Mouse (Mus musculus): Measurements from ENCODE around the gene Zfp57. TPM values are rescaled to one million over a fixed set of nuclear protein-coding genes. Genes with fewer than 3 reads are reported as not detected.
"Not testable (repeated sequence)": the region's sequence is repeated elsewhere in the genome, so short reads cannot be mapped to it uniquely, and the experiment has no call there.

Gene Zfp57
- total RNA-seq, 1 experiment from 2014 or later: 6.9 TPM

DNA sequence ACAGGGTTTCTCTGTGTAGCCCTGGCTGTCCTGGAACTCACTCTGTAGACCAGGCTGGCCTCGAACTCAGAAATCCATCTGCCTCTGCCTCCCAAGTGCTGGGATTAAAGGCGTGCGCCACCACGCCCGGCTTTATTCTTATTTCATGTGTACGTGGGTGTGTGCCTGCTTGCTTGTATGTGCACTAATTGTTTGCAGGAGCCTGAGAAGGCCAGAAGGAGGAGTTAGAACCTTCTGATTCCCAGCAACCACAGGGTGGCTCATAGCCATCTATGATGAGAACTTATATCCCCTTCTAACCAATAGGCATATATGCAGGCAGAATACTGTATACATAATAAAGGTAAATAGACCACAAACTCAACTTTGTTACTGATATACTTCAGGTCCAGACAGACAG is 10.3 kb upstream of the Zfp57 start:
- ATAC-seq (replicated peaks in 1 of 2; ENCODE audit: insufficient read depth in 1 of 2, low FRiP score in 2 of 2, low TSS enrichment in 1 of 2, low read depth in 1 of 2, poor library complexity in 2 of 2, severe bottlenecking in 2 of 2): not testable (repeated sequence)

DNA sequence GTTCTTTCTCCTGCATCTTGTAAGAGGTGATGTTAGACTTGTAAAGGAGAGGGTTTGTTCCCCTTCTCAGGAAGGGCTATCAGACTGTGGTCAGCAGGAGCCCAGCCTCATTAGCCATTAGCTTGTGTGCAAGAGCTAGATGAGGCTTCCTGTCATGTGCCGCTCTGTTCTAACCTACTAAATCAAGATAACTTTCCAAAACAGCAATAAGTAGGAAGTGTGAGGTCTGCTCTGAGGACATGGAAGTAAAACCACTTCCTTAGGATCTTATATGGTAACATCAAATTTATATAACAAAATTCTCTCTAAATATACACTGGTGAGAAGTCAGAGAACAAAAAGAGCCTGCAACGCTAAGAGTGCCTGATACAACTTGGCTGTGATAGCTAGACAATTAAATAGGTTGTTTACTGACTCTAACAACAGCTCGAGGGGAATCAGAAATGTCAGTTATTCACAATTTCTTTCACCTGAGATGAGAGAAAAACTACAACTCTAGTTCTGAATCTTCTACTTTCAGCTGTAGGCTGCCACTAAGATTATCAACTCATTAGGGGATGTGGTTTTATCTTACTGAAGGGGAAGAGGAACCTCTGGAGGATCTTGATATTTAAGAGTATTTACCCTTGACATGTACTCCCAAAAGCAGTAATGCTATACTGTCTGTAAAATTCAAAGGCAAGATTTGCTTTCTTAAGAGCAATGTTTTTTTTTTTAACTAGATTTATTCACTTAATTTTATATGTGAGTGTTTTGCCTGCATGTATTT is 8.4 kb upstream of the Zfp57 start:
- ATAC-seq (replicated peaks in 1 of 2; ENCODE audit: insufficient read depth in 1 of 2, low FRiP score in 2 of 2, low TSS enrichment in 1 of 2, low read depth in 1 of 2, poor library complexity in 2 of 2, severe bottlenecking in 2 of 2): peak; percentile 71 to 74

DNA sequence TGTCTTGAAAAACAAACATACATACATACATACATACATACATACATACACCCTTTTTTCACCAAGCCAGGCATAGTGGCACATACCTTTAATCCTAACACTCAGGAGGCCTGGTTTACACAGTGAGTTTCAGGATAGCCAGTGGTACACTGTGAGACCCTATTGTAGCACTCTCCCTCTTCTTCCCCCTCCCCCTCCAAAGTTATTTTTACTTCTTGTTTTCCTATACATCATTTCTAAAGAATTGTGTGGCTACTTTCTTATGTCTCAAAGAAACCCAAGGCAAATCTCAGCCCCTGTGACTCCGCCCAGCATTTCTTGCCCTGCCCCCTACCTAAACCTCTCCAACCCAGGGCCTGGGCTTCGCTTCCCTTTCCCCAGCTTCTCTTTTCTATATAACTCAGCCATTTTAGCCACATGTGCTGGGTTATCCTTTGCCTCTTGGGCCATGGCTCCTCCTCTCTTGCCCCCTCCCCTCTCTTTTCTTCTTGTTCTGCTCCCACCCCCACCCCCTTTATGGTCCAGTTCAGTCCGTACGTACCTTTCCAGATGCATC is 7.1 kb upstream of the Zfp57 start:
- ATAC-seq (replicated peaks in 1 of 2; ENCODE audit: insufficient read depth in 1 of 2, low FRiP score in 2 of 2, low TSS enrichment in 1 of 2, low read depth in 1 of 2, poor library complexity in 2 of 2, severe bottlenecking in 2 of 2): no peak

DNA sequence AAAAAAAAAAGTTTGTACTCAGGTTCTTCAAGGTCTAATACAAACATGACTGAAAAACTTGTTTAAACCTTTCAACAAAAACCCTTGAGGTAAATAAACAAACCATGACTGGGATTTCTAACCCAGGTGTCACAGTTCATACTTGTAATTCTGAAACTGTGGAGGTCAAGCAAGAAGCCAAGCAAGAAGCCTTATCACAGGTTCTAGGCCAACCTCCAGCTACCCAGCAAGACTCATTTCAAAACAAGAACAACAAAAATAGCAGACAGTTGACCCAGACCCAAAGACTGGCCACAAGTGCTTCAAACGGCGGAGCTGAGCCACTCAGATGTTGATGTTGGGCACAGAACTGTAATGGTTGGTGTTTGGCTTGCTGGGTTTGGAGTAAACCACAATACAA is 6.4 kb upstream of the Zfp57 start:
- no peak for ATAC-seq (replicated peaks in 1 of 2; ENCODE audit: insufficient read depth in 1 of 2, low FRiP score in 2 of 2, low TSS enrichment in 1 of 2, low read depth in 1 of 2, poor library complexity in 2 of 2, severe bottlenecking in 2 of 2)

DNA sequence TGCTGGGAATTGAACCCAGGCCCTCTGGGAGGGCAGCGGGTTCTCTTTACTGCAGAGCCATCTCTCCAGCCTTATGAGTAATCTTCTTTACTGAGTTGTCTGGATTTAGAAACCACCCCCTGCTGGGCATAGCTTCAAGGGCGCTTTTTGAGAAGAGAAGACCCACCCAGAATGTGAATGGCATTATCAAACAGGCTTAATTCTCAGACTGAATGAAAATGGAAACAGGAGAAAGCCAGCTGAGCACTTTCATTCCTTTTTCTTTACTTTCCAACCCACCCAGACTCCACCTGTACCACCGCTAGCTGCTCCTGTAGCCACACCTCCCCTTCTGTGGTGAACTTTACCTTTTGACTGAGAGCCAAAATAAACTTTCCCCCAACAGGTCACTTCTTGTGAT is 5.5 kb upstream of the Zfp57 start:
- no peak for ATAC-seq (replicated peaks in 1 of 2; ENCODE audit: insufficient read depth in 1 of 2, low FRiP score in 2 of 2, low TSS enrichment in 1 of 2, low read depth in 1 of 2, poor library complexity in 2 of 2, severe bottlenecking in 2 of 2)

DNA sequence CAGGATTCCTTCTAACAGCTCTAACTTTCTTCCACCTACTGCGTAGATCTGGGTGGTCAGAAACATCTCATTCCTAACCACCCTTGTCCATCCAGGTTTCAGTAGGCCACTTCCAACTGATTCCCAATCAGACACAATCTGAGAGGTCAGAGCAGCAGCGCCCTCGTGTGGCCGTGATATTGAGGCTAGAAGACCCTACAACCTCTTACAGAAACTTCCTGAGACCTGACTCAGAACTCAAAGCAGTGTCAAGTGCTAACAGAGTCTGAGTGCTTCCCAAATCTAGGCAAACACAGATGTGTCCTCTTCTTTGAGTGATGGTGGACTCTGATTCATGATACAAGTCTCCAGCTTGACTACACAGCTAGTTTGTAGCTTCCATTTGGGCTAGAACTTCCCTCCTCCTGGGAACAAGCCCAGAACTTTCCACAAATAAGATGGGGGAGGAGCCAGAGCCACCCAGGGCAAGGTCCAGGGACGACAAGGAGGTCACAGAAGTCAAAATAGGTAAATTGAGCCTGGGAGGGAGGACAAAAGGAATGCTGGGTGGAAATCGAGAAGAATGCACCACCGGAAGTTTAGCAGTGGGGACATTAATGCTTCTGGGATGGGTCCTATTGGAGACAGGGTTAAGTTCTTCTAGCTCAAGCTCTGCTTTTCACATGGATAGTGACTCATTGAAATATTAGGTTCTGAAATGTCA is 3.8 kb upstream of the Zfp57 start:
- peak; percentile 30 to 46; a peak in 1 of 4 replicates for ATAC-seq (replicated peaks in 1 of 2; ENCODE audit: insufficient read depth in 1 of 2, low FRiP score in 2 of 2, low TSS enrichment in 1 of 2, low read depth in 1 of 2, poor library complexity in 2 of 2, severe bottlenecking in 2 of 2)

DNA sequence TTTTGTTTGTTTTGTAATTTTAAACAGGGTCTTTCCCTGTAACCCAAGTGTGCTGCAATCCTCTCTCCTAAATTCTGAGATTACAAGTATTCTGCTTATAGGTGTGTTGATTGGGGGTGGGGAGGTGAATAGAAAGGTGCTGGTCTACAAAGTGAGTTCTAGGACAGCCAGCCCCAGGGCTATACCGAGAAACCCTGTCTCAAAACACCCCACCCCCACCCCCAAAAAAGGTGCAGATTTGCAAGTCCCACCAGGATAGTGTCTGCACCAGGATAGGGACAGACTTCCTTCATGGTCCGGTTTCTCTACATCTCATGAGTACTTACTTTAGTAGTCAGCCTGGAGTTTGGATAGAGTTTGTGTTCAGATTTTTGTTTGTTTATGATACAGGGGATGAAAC is 2.5 kb upstream of the Zfp57 start:
- ATAC-seq (replicated peaks in 1 of 2; ENCODE audit: insufficient read depth in 1 of 2, low FRiP score in 2 of 2, low TSS enrichment in 1 of 2, low read depth in 1 of 2, poor library complexity in 2 of 2, severe bottlenecking in 2 of 2): no peak

DNA sequence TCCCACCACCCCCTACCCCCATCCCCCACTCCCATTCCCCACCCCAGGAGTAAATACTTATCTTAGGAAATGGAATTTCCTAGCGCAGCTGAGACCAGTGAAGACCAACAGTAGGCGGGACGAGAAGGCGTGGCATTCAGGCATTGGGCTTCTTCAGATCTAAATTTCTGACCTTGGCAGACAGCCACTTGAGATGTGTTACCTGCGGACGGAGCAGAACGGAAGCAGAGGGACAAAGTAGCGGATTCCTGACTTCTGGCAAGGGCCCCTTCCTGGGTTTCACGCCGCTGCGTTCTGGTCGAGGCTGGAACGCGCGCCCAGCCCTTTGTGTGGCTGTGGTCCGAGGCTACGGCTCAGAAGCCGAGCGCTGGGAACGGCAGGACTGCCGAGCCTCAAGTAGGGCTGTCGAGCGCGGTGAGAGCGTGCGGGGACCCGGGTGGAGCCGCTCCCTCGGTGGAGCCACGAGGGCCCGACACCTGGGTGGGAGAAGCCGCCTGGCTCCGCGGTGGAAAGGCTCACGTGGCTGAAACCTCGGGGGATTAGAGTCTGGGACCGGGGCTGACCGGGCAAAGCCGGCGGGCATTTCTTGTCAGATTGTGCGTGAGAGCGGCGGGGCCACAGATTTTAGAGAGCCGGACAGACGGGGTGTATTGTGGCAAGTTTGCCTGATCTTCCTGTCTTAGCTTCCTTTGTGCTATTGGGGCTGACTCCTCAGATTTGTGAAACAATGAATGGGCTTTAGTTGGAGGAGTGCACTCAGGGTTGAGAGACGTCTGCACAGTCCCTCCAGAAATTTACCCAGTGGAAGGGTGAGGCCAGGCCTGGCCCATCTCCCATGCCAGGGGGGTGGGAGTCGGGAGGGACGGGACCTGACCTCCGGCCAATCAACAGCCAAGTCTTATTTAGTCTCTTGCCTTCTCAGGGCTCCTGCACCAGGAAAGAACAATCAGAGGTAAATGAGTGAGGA is 1.7 kb downstream of the Zfp57 start:
- ATAC-seq (replicated peaks in 1 of 2; ENCODE audit: insufficient read depth in 1 of 2, low FRiP score in 2 of 2, low TSS enrichment in 1 of 2, low read depth in 1 of 2, poor library complexity in 2 of 2, severe bottlenecking in 2 of 2): peak; percentile 48 to 54; a peak in 3 of 4 replicates

DNA sequence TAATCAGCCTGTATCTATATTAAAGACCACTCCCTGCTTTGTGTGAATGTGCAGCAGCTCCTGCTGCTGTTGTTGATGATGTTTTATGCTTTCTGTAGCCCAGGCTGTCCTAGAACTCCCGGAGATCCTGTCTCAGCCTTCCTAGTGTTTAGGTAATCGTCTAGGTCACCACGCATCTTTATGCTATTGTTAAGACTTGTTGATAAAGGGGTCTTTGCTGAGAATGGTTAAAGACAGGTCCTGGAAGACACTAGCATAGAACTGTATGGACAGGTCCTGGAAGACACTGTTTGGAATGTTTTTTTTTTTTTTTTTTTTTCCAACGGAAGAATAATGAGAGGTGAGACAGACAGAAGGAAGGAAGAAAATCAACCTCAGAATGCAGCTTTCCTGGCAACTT is 2.4 kb downstream of the Zfp57 start:
- no peak for ATAC-seq (replicated peaks in 1 of 2; ENCODE audit: insufficient read depth in 1 of 2, low FRiP score in 2 of 2, low TSS enrichment in 1 of 2, low read depth in 1 of 2, poor library complexity in 2 of 2, severe bottlenecking in 2 of 2)

DNA sequence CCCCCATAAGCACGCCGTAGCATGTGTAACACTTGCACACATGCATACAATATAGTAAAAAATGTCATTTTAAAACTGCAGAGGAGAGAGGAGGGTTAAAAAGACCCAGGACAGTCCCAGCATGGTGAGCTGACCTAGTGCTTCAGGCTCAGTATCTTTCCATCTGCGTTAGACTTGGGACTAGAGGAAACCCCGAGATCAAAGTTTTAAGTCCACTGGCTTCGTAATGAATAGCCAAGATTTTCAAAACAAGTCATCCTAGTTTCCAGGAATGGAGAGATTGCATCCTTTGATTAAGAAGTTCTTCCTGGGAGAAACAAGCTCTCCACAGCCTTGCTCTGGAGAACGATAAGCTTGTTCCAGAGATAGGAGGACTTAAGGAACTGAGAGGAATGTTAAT is 7.2 kb downstream of the Zfp57 start:
- ATAC-seq (replicated peaks in 1 of 2; ENCODE audit: insufficient read depth in 1 of 2, low FRiP score in 2 of 2, low TSS enrichment in 1 of 2, low read depth in 1 of 2, poor library complexity in 2 of 2, severe bottlenecking in 2 of 2): no peak

DNA sequence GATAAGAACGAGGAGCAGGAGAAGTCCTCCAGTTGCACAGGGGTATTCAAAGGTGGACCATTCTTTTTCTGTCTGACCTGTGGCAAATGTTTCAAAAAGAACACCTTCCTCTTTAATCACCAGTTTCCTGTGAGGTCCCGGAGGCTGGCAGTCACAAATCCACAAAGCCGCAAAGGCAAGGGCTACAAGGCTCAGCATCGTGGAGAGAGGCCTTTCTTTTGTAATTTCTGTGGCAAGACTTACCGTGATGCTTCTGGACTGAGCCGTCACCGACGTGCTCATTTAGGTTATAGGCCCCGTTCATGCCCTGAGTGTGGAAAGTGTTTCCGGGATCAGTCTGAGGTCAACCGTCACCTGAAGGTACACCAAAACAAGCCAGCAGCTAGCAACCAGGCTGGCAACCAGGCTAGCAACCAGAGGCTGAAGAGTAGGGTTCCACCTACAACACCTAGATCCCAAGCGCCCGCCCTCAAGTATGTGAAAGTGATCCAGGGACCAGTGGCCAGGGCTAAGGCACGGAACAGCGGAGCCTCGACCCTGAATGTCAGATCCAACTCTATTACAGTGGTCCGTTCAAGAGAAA is 8.6 kb downstream of the Zfp57 start:
- peak; percentile 90 to 92 for ATAC-seq (replicated peaks in 1 of 2; ENCODE audit: insufficient read depth in 1 of 2, low FRiP score in 2 of 2, low TSS enrichment in 1 of 2, low read depth in 1 of 2, poor library complexity in 2 of 2, severe bottlenecking in 2 of 2)

DNA sequence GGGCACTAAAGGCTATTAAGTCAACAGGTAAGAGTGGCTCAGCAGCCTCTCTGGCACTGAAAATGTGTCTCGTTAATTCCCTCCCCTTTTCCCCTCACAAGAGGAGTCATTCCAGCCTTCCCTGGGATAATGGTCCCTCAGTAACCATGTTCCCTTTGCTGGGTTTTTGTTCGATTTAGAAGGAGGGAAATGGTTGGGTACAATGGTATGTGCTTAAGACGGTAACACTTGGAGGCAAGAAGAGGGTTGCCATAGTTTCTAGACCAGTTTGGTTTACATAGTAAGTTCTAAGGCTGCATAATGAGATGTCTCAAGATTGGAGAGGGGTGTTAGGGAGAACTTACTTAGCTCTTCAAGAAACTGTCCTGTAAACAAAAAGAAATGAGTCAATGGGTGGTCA is 10.8 kb downstream of the Zfp57 start:
- ATAC-seq (replicated peaks in 1 of 2; ENCODE audit: insufficient read depth in 1 of 2, low FRiP score in 2 of 2, low TSS enrichment in 1 of 2, low read depth in 1 of 2, poor library complexity in 2 of 2, severe bottlenecking in 2 of 2): no peak

DNA sequence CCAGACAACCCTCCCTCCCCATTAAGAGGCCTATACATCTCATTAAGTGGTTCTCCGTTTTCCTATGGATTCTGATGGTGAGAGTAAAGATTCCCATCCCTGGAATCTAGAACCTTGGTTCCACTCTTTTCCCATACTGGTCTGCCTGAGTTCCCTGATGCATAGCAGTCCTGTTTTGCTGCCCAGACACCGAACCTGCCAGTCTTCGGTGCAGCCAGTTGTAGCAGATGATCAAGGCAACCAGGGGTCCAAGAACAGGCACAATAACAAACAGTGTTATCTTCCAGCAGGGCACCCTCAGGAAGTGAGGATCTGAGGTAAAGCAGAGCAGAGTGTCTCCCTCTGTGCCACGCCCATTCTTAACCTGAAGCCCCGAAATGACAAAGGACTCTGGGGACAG is 11.2 kb downstream of the Zfp57 start:
- no peak for ATAC-seq (replicated peaks in 1 of 2; ENCODE audit: insufficient read depth in 1 of 2, low FRiP score in 2 of 2, low TSS enrichment in 1 of 2, low read depth in 1 of 2, poor library complexity in 2 of 2, severe bottlenecking in 2 of 2)

DNA sequence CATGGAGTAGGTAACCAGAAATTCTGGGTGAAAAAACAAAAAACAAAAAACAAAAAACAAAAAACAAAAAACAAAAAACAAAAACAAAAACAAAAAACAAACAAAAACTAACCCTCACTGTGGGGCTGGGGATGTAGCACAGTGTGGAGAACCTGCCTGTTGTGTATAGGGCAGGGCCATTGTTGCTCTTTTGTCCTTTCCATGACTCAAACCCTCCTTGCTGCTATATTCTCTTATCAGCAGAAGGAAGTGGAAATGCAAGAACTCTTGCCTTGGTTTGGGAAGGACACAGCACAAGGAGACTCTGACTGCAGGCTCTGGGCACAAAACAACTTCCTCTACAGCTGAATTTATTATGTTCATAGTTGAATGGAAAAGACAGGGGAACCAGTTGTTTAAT is 15.4 kb downstream of the Zfp57 start:
- no peak for ATAC-seq (replicated peaks in 1 of 2; ENCODE audit: insufficient read depth in 1 of 2, low FRiP score in 2 of 2, low TSS enrichment in 1 of 2, low read depth in 1 of 2, poor library complexity in 2 of 2, severe bottlenecking in 2 of 2)

DNA sequence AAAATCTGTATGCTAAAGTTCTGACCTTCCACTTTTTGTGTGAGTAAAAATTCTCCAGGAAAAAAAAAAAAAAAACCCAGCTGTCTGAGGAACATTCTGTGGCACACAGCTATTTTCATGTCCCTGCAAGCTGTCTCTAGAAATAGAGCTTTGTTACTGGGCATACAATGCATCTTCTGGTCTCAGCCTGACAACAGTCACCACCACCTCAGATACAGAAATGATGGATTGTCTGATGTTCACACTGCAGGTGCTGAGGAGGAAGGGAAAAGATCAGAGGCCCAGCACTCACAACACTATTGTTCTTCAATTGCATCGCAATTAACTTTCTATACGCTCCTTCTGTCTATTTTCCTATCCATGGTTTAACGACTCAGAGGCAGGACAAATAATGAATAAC is 17.4 kb downstream of the Zfp57 start:
- no peak for ATAC-seq (replicated peaks in 1 of 2; ENCODE audit: insufficient read depth in 1 of 2, low FRiP score in 2 of 2, low TSS enrichment in 1 of 2, low read depth in 1 of 2, poor library complexity in 2 of 2, severe bottlenecking in 2 of 2)

DNA sequence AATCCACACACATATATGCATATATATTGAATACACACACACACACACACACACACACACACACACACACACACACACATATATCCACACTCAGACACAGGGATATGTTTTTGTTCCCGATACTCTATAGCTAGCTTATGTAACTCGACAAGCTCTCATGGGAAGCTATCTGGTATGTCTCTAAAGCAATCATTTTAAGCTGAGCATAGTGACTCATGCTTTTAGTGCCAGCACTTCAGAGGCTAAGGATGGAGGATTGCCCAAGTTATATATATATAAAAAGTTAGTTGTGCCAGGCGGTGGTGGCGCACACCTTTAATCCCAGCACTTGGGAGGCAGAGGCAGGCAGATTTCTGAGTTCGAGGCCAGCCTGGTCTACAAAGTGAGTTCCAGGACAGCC is 18.3 kb downstream of the Zfp57 start:
- not testable (repeated sequence) for ATAC-seq (replicated peaks in 1 of 2; ENCODE audit: insufficient read depth in 1 of 2, low FRiP score in 2 of 2, low TSS enrichment in 1 of 2, low read depth in 1 of 2, poor library complexity in 2 of 2, severe bottlenecking in 2 of 2)
